Mouse (Mus musculus): Measurements from ENCODE around the gene Oasl2. TPM values are rescaled to one million over a fixed set of nuclear protein-coding genes. Genes with fewer than 3 reads are reported as not detected.

Oasl2 gene
- polyA plus RNA-seq, 1 experiment from 2014 or later: 5.3 TPM

GRCm38 (mm10) chr5:114945072-114945471, 48.3 kb downstream of the Oasl2 start:
- no peak overlapping the region for H3K27ac ChIP-seq (ENCODE audit: low read depth, low read length)
- H3K9me3 ChIP-seq (ENCODE audit: control insufficient read depth, low read length): no peaks in the 10 kb centered on the region
- no peak overlapping the region for H3K4me3 ChIP-seq (ENCODE audit: low read length)
- H3K36me3 ChIP-seq (ENCODE audit: control insufficient read depth, insufficient read depth, low read length): peaks cover 25% of the 10 kb centered on the region
- WGBS: 95% methylated on average over 10 of the region's 10 CpGs
- H3K9ac ChIP-seq (ENCODE audit: low read depth, low read length): no peak overlapping the region
- ATAC-seq: no peak
- no peaks in the 10 kb centered on the region for H3K27me3 ChIP-seq (replicated peaks; ENCODE audit: control insufficient read depth, insufficient read depth, low read length)
- no peak overlapping the region for H3K4me2 ChIP-seq (ENCODE audit: low read length)
- peaks cover 12% of the 10 kb centered on the region for H3K4me1 ChIP-seq (ENCODE audit: control insufficient read depth, insufficient read depth, low read depth, low read length)

DNA sequence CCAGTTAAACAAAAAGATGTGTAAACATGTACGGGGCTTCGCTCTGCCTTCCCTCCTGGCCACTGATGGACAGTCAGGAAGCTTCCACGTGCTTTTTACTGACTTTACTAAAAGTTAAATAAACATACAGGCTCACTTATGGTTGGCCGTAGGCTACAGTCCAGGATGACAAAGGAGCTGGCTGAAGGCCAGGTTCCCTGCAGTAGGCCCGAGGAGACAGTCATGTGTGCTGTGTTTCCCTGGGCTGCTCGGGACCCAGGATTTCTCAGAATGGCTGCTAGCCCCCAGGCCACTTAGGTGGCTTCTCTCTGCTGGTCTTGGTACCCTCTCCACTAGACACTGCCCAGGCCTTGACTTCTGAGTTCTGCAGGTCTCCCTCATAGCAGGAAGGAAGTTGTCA, 52.2 kb downstream of the Oasl2 start:
- Histone ChIP-seq H3K4me3 (ENCODE audit: low read length) (no peak overlapping the region), H3K4me2 (ENCODE audit: low read length) (no peak overlapping the region), H3K36me3 (ENCODE audit: control insufficient read depth, insufficient read depth, low read length) (peaks cover 25% of the 10 kb centered on the region), H3K27me3 (replicated peaks; ENCODE audit: control insufficient read depth, insufficient read depth, low read length) (no peaks in the 10 kb centered on the region), H3K4me1 (ENCODE audit: control insufficient read depth, insufficient read depth, low read depth, low read length) (peaks cover 3% of the 10 kb centered on the region; the same call in 1 of the 2 replicates), H3K27ac (ENCODE audit: low read depth, low read length) (peak overlapping the region; percentile 29; the same call in 1 of the 2 replicates), H3K9ac (ENCODE audit: low read depth, low read length) (no peak overlapping the region), H3K9me3 (ENCODE audit: control insufficient read depth, low read length) (no peaks in the 10 kb centered on the region)
- no peak for ATAC-seq
- WGBS: 46% methylated on average over 6 of the region's 6 CpGs

- Histone ChIP-seq H3K4me1 (ENCODE audit: control insufficient read depth, insufficient read depth, low read depth, low read length) (peaks cover 3% of the 10 kb centered on the region; the same call in 1 of the 2 replicates), H3K27ac (ENCODE audit: low read depth, low read length) (peak overlapping the region; percentile 29; the same call in 1 of the 2 replicates)
- WGBS: 40% methylated on average over 5 of the region's 5 CpGs
Measured at GRCm38 (mm10) chr5:114949316-114949715, 52.6 kb downstream of the Oasl2 start.

GRCm38 (mm10) chr5:114949812-114950211, 53.1 kb downstream of the Oasl2 start:
- Histone ChIP-seq H3K36me3 (ENCODE audit: control insufficient read depth, insufficient read depth, low read length) (peaks cover 25% of the 10 kb centered on the region), H3K4me3 (ENCODE audit: low read length) (no peak overlapping the region), H3K9me3 (ENCODE audit: control insufficient read depth, low read length) (no peaks in the 10 kb centered on the region), H3K27ac (ENCODE audit: low read depth, low read length) (0 out of 2 replicates have a peak overlapping the region, but pooled peaks have one; percentile 10), H3K4me1 (ENCODE audit: control insufficient read depth, insufficient read depth, low read depth, low read length) (peaks cover 3% of the 10 kb centered on the region; the same call in 1 of the 2 replicates), H3K27me3 (replicated peaks; ENCODE audit: control insufficient read depth, insufficient read depth, low read length) (no peaks in the 10 kb centered on the region), H3K4me2 (ENCODE audit: low read length) (no peak overlapping the region), H3K9ac (ENCODE audit: low read depth, low read length) (no peak overlapping the region; the same call in 1 of the 2 replicates)
- 63% methylated on average over 9 of the region's 9 CpGs for WGBS
- no peak; the same call in 1 of the 2 replicates for ATAC-seq

More at GRCm38 (mm10) chr5:114949316-114949715, 52.6 kb downstream of the Oasl2 start:
- no peaks in the 10 kb centered on the region for H3K9me3 ChIP-seq (ENCODE audit: control insufficient read depth, low read length)
- ATAC-seq: peak; percentile 38; the same call in 1 of the 2 replicates
- H3K4me3 ChIP-seq (ENCODE audit: low read length): no peak overlapping the region
- H3K9ac ChIP-seq (ENCODE audit: low read depth, low read length): peak overlapping the region; percentile 15; the same call in 1 of the 2 replicates
- no peak overlapping the region for H3K4me2 ChIP-seq (ENCODE audit: low read length)
- no peaks in the 10 kb centered on the region for H3K27me3 ChIP-seq (replicated peaks; ENCODE audit: control insufficient read depth, insufficient read depth, low read length)
- peaks cover 25% of the 10 kb centered on the region for H3K36me3 ChIP-seq (ENCODE audit: control insufficient read depth, insufficient read depth, low read length)

GRCm38 (mm10) chr5:114950669-114951068, 53.9 kb downstream of the Oasl2 start:
- no peak overlapping the region for H3K4me2 ChIP-seq (ENCODE audit: low read length)
- peaks cover 24% of the 10 kb centered on the region for H3K36me3 ChIP-seq (ENCODE audit: control insufficient read depth, insufficient read depth, low read length)
- no peak overlapping the region for H3K27ac ChIP-seq (ENCODE audit: low read depth, low read length)
- H3K9me3 ChIP-seq (ENCODE audit: control insufficient read depth, low read length): no peaks in the 10 kb centered on the region
- no peak for ATAC-seq
- peaks cover 3% of the 10 kb centered on the region; the same call in 1 of the 2 replicates for H3K4me1 ChIP-seq (ENCODE audit: control insufficient read depth, insufficient read depth, low read depth, low read length)
- no peak overlapping the region; the same call in 1 of the 2 replicates for H3K9ac ChIP-seq (ENCODE audit: low read depth, low read length)
- 65% methylated on average over 12 of the region's 12 CpGs for WGBS
- no peaks in the 10 kb centered on the region for H3K27me3 ChIP-seq (replicated peaks; ENCODE audit: control insufficient read depth, insufficient read depth, low read length)
- no peak overlapping the region for H3K4me3 ChIP-seq (ENCODE audit: low read length)

DNA sequence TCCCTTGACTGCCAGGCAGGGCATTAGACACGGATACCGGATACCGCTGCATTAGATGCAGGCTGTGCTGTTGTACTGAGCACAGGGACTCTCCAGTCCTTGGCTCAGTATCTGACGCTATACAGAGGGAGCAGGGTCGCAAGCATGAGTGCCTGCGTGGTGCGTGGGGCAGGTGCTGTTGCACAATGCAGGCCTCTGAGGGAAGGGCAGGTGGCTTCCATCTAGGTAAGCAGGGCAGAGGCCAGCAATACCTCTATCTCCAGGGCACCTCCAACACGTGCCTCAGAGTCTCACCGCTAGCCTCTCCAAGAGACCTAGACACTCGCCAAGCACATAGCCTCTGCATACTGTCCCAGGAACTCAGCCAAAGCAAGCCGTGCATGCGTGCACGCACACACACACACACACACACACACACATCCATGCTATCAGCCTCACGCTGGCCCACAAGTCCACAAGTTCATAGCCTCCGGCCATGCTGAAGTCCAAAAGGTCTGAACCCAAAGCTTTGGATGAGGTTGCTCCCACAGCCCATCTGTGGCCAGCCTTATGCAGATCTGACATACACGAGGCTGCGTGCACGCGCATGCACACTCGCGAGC, 54.6 kb downstream of the Oasl2 start:
- peaks cover 3% of the 10 kb centered on the region; the same call in 1 of the 2 replicates for H3K4me1 ChIP-seq (ENCODE audit: control insufficient read depth, insufficient read depth, low read depth, low read length)
- H3K4me3 ChIP-seq (ENCODE audit: low read length): no peak overlapping the region
- no peak overlapping the region for H3K27ac ChIP-seq (ENCODE audit: low read depth, low read length)
- H3K9ac ChIP-seq (ENCODE audit: low read depth, low read length): no peak overlapping the region; the same call in 1 of the 2 replicates
- peaks cover 17% of the 10 kb centered on the region for H3K36me3 ChIP-seq (ENCODE audit: control insufficient read depth, insufficient read depth, low read length)
- no peaks in the 10 kb centered on the region for H3K9me3 ChIP-seq (ENCODE audit: control insufficient read depth, low read length)
- WGBS: 78% methylated on average over 21 of the region's 21 CpGs
- ATAC-seq: no peak; the same call in 1 of the 2 replicates
- H3K27me3 ChIP-seq (replicated peaks; ENCODE audit: control insufficient read depth, insufficient read depth, low read length): no peaks in the 10 kb centered on the region
- H3K4me2 ChIP-seq (ENCODE audit: low read length): no peak overlapping the region

DNA sequence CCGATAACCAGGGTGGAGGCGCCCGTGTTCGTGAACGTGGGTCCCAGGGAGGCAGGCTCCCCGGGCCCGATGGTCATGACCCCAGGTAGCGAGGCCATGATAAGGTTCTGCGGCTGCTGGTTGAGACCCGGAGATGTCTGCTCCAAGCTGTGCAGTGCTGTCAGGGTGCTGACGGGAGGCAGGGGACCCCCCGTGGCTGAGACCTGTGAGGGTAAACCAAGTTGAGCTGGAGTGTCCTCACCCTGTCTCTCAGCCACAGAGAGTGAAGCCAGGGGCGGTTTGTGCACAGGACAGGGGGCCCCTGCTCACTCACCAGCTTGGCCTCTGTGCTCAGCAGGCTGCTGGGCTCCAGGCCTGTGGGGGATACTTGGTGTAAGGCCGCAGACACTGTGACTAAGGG, 56.6 kb downstream of the Oasl2 start:
- WGBS: 91% methylated on average over 14 of the region's 14 CpGs
- H3K4me1 ChIP-seq (ENCODE audit: control insufficient read depth, insufficient read depth, low read depth, low read length): peaks cover 3% of the 10 kb centered on the region; the same call in 1 of the 2 replicates
- H3K9me3 ChIP-seq (ENCODE audit: control insufficient read depth, low read length): no peaks in the 10 kb centered on the region
- no peak overlapping the region for H3K9ac ChIP-seq (ENCODE audit: low read depth, low read length)
- no peak overlapping the region for H3K27ac ChIP-seq (ENCODE audit: low read depth, low read length)
- H3K27me3 ChIP-seq (replicated peaks; ENCODE audit: control insufficient read depth, insufficient read depth, low read length): no peaks in the 10 kb centered on the region
- H3K36me3 ChIP-seq (ENCODE audit: control insufficient read depth, insufficient read depth, low read length): peaks cover 5% of the 10 kb centered on the region
- H3K4me2 ChIP-seq (ENCODE audit: low read length): no peak overlapping the region
- no peak overlapping the region for H3K4me3 ChIP-seq (ENCODE audit: low read length)
- ATAC-seq: no peak

- H3K9me3 ChIP-seq (ENCODE audit: control insufficient read depth, low read length): no peaks in the 10 kb centered on the region
- no peak overlapping the region for H3K4me3 ChIP-seq (ENCODE audit: low read length)
- WGBS: 90% methylated on average over 5 of the region's 5 CpGs
- H3K4me2 ChIP-seq (ENCODE audit: low read length): no peak overlapping the region
- no peak overlapping the region for H3K27ac ChIP-seq (ENCODE audit: low read depth, low read length)
- no peak for ATAC-seq
- no peak overlapping the region for H3K9ac ChIP-seq (ENCODE audit: low read depth, low read length)
- H3K4me1 ChIP-seq (ENCODE audit: control insufficient read depth, insufficient read depth, low read depth, low read length): no peaks in the 10 kb centered on the region
- H3K36me3 ChIP-seq (ENCODE audit: control insufficient read depth, insufficient read depth, low read length): no peaks in the 10 kb centered on the region
- H3K27me3 ChIP-seq (replicated peaks; ENCODE audit: control insufficient read depth, insufficient read depth, low read length): no peaks in the 10 kb centered on the region
Measured at GRCm38 (mm10) chr5:114958069-114958468, 61.3 kb downstream of the Oasl2 start.

Measured in hindbrain, embryonic 16.5 days (tissue).